Mouse (Mus musculus): ENCODE results near the gene Kat5. TPM values are rescaled to one million over a fixed set of nuclear protein-coding genes. Genes with fewer than 3 reads are reported as not detected.

Kat5 gene
- polyA plus RNA-seq, 1 experiment from 2014 or later = 56.5 TPM

GRCm38 (mm10) chr19:5629907-5630306, 19.9 kb upstream of the Kat5 start:
- ATAC-seq (no peak), DNase-seq (ENCODE audit: low read depth, low spot score) (no peak)
- no peaks in the 10 kb centered on the region for H3K27me3 ChIP-seq
- TF ChIP-seq CTCF (IDR thresholded peaks at IDR 0.05) = no peak
- in situ Hi-C loops (cut with MboI; ENCODE audit: low pct_unique_long_range_greater_than_20kb) = no loop called here
- ChIA-PET POLR2A (interaction anchor here (0.7 kb wide), 1 partner anchor 237 kb away, joined by 6 read pairs; no protein-coding TSS in a partner anchor), CTCF (no interaction called here)

GRCm38 (mm10) chr19:5625311-5625710, 15.3 kb upstream of the Kat5 start:
- in situ Hi-C loops (cut with MboI; ENCODE audit: low pct_unique_long_range_greater_than_20kb) = no loop called here
- no peak for TF ChIP-seq CTCF (IDR thresholded peaks at IDR 0.05)
- ChIA-PET POLR2A (no interaction called here), CTCF (no interaction called here)
- peaks cover under 1% of the 10 kb centered on the region for H3K27me3 ChIP-seq
- DNase-seq (ENCODE audit: low read depth, low spot score) (no peak), ATAC-seq (no peak)

GRCm38 (mm10) chr19:5621884-5622283, 11.8 kb upstream of the Kat5 start:
- no peak for DNase-seq (ENCODE audit: low read depth, low spot score)
- CTCF ChIA-PET = interaction anchor here (1.8 kb wide), 1 partner anchor 12 kb away, joined by 4 read pairs; the partner anchor contains the start of gene Kat5
- no peak for TF ChIP-seq CTCF (IDR thresholded peaks at IDR 0.05)
- POLR2A ChIA-PET = no interaction called here
- H3K27me3 ChIP-seq = peaks cover 5% of the 10 kb centered on the region
- no peak for ATAC-seq
- in situ Hi-C loops (cut with MboI; ENCODE audit: low pct_unique_long_range_greater_than_20kb) = no loop called here

GRCm38 (mm10) chr19:5620007-5620406, 10.0 kb upstream of the Kat5 start:
- ChIA-PET POLR2A (no interaction called here), CTCF (no interaction called here)
- in situ Hi-C loops (cut with MboI; ENCODE audit: low pct_unique_long_range_greater_than_20kb) = no loop called here
- no peak for TF ChIP-seq CTCF (IDR thresholded peaks at IDR 0.05)
- DNase-seq (ENCODE audit: low read depth, low spot score) (no peak), ATAC-seq (no peak)
- peaks cover 5% of the 10 kb centered on the region for H3K27me3 ChIP-seq

GRCm38 (mm10) chr19:5614953-5615352, 4.9 kb upstream of the Kat5 start:
- no peak for TF ChIP-seq CTCF (IDR thresholded peaks at IDR 0.05)
- in situ Hi-C loops (cut with MboI; ENCODE audit: low pct_unique_long_range_greater_than_20kb) = no loop called here
- CTCF ChIA-PET = no interaction called here
- no peak for DNase-seq (ENCODE audit: low read depth, low spot score)
- POLR2A ChIA-PET = no interaction called here
- no peak for ATAC-seq
- peaks cover 2% of the 10 kb centered on the region for H3K27me3 ChIP-seq

- DNase-seq (ENCODE audit: low read depth, low spot score) = no peak
- in situ Hi-C loops (cut with MboI; ENCODE audit: low pct_unique_long_range_greater_than_20kb) = no loop called here
- no peak for TF ChIP-seq CTCF (IDR thresholded peaks at IDR 0.05)
- POLR2A ChIA-PET = no interaction called here
- ATAC-seq = no peak
- CTCF ChIA-PET = no interaction called here
- no peaks in the 10 kb centered on the region for H3K27me3 ChIP-seq
Observed at GRCm38 (mm10) chr19:5612762-5613411, 2.9 kb upstream of the Kat5 start.

GRCm38 (mm10) chr19:5611973-5612372, 1.9 kb upstream of the Kat5 start:
- ChIA-PET CTCF (no interaction called here), POLR2A (no interaction called here)
- no peak for TF ChIP-seq CTCF (IDR thresholded peaks at IDR 0.05)
- ATAC-seq (no peak), DNase-seq (ENCODE audit: low read depth, low spot score) (no peak)
- in situ Hi-C loops (cut with MboI; ENCODE audit: low pct_unique_long_range_greater_than_20kb) = no loop called here
- no peaks in the 10 kb centered on the region for H3K27me3 ChIP-seq

- DNase-seq (ENCODE audit: low read depth, low spot score) = no peak
- ChIA-PET CTCF (no interaction called here), POLR2A (no interaction called here)
- ATAC-seq = peak; percentile 1
- no peak for TF ChIP-seq CTCF (IDR thresholded peaks at IDR 0.05)
- in situ Hi-C loops (cut with MboI; ENCODE audit: low pct_unique_long_range_greater_than_20kb) = no loop called here
- no peaks in the 10 kb centered on the region for H3K27me3 ChIP-seq
Observed at GRCm38 (mm10) chr19:5609171-5609546, 878 bp downstream of the Kat5 start.

- in situ Hi-C loops (cut with MboI; ENCODE audit: low pct_unique_long_range_greater_than_20kb) = no loop called here
- no peaks in the 10 kb centered on the region for H3K27me3 ChIP-seq
- TF ChIP-seq CTCF (IDR thresholded peaks at IDR 0.05) = no peak
- no peak for ATAC-seq
- DNase-seq (ENCODE audit: low read depth, low spot score) = no peak
- POLR2A ChIA-PET = no interaction called here
- CTCF ChIA-PET = no interaction called here
Observed at GRCm38 (mm10) chr19:5608707-5609106, 1.3 kb downstream of the Kat5 start.

GRCm38 (mm10) chr19:5607705-5608410, 2.2 kb downstream of the Kat5 start:
- TF ChIP-seq CTCF (IDR thresholded peaks at IDR 0.05) = no peak
- ChIA-PET CTCF (no interaction called here), POLR2A (no interaction called here)
- in situ Hi-C loops (cut with MboI; ENCODE audit: low pct_unique_long_range_greater_than_20kb) = no loop called here
- ATAC-seq = no peak
- no peak for DNase-seq (ENCODE audit: low read depth, low spot score)
- H3K27me3 ChIP-seq = no peaks in the 10 kb centered on the region

- H3K27me3 ChIP-seq = no peaks in the 10 kb centered on the region
- CTCF ChIA-PET = interaction anchor here (1.1 kb wide), 1 partner anchor 38 kb away, joined by 3 read pairs; the partner anchor contains the start of gene Ap5b1
- no peak for DNase-seq (ENCODE audit: low read depth, low spot score)
- in situ Hi-C loops (cut with MboI; ENCODE audit: low pct_unique_long_range_greater_than_20kb) = no loop called here
- POLR2A ChIA-PET = interaction anchor here (1.2 kb wide), 1 partner anchor 31 kb away, joined by 3 read pairs; the partner anchor contains the start of gene Rela
- ATAC-seq = no peak
- no peak for TF ChIP-seq CTCF (IDR thresholded peaks at IDR 0.05)
Observed at GRCm38 (mm10) chr19:5606196-5606595, 3.8 kb downstream of the Kat5 start.

Measured in Patski (cell line).